Mouse (Mus musculus): ENCODE measurements around the gene Anapc13. TPM values are rescaled to one million over a fixed set of nuclear protein-coding genes. Genes with fewer than 3 reads are reported as not detected.

Anapc13 gene
- 196 and 198 TPM in 2 replicates for polyA plus RNA-seq (2015; fragmentation: Nextera tagmentation; extraction: Ambion mirVana)

DNA sequence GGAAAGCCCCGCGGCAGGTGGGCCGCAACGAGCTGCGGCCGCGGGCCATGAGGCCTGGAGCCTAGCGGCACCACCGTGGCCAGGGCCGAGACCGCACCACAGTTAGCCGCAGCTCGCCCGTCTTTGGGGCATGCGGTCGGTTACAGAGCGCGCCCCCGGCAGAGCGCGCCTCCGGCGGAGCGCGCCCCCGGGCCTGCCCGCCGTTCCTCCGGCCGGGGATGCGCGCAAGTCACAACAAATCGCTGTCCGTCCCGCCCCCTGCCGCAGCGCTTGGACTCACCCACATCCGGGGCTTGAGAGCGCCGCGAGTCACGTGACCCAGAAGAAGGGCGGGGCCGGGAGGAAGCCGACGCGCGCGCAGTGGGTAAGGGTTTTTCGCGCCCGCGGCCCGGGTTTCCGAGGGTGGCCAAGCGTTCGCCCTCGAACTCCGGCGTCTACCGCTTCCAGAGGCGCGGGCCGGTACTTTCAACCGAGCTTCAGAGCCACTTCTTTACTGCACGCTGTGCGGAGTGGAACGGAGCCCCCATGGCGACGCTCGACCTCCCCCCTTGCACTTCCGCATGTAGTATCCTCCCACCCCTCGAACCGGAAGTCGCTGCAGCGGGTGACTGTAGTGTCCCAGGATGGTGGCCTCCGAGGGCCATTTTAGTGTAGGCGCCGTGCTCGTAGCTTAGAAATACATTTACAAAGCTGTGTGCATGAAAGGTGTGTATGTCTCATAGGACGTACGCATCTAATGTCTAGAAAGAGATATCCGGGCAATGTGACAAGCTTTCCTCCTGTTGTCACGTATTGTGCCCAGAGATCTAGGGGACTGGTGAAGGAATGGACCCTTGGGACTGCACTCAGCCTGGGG lies at the start of gene Anapc13, which contains the start of gene Cep63:
Anapc13 (plus strand) TSS at position 314 of the 856 bp plus-strand sequence.
Cep63 (minus strand) TSS at position 552 of the 856 bp plus-strand sequence.
- Histone ChIP-seq H3K9ac (ENCODE audit: low read length) (peak within 1 kb of the TSS; percentile 99), H3K4me3 (ENCODE audit: low read length) (peak within 1 kb of the TSS; percentile 96), H3K27ac (ENCODE audit: low read length) (peak within 1 kb of the TSS; percentile 97), H3K27me3 (ENCODE audit: control insufficient read depth, insufficient read depth, low read depth, low read length) (no peaks in the 10 kb centered on the region), H3K9me3 (ENCODE audit: control insufficient read depth, low read length) (no peaks in the 10 kb centered on the region), H3K36me3 (ENCODE audit: control insufficient read depth, insufficient read depth, low read length) (no peaks in the 10 kb centered on the region), H3K4me1 (replicated peaks; ENCODE audit: control insufficient read depth, insufficient read depth, low read length) (peaks cover 20% of the 10 kb centered on the region), H3K4me2 (ENCODE audit: low read depth, low read length) (peak within 1 kb of the TSS; percentile 59)
- ATAC-seq (ENCODE audit: low read depth), result peak; percentile 96
- under 1% methylated on average over 73 of the region's 84 CpGs for WGBS

DNA sequence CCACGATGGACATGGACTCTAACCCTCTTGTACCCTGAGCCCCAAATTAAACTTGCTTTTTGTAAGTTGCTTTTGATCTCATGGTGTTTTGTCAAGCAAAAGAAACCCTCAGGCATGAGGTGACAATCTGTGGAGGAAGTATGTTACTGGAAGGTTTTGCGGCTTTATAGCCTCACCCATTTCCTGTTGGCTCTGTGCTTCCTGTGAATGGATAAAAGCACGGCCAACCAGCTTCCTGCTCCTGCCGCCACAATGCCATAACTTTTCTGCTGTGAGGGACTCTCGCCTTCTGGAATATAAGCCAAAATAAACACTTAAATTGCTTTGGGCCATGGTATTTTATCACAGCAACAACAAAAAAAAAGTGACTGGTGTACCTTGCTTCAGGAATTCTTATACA lies 48.6 kb upstream of the Anapc13 start:
- Histone ChIP-seq H3K4me2 (ENCODE audit: low read depth, low read length) (no peak overlapping the region), H3K27ac (ENCODE audit: low read length) (no peak overlapping the region), H3K36me3 (ENCODE audit: control insufficient read depth, insufficient read depth, low read length) (no peaks in the 10 kb centered on the region), H3K9me3 (ENCODE audit: control insufficient read depth, low read length) (no peaks in the 10 kb centered on the region), H3K9ac (ENCODE audit: low read length) (no peak overlapping the region), H3K4me1 (replicated peaks; ENCODE audit: control insufficient read depth, insufficient read depth, low read length) (no peaks in the 10 kb centered on the region), H3K4me3 (ENCODE audit: low read length) (no peak overlapping the region), H3K27me3 (ENCODE audit: control insufficient read depth, insufficient read depth, low read depth, low read length) (no peaks in the 10 kb centered on the region)
- WGBS, result 48% methylated on average over 5 of the region's 5 CpGs
- no peak for ATAC-seq (ENCODE audit: low read depth)

DNA sequence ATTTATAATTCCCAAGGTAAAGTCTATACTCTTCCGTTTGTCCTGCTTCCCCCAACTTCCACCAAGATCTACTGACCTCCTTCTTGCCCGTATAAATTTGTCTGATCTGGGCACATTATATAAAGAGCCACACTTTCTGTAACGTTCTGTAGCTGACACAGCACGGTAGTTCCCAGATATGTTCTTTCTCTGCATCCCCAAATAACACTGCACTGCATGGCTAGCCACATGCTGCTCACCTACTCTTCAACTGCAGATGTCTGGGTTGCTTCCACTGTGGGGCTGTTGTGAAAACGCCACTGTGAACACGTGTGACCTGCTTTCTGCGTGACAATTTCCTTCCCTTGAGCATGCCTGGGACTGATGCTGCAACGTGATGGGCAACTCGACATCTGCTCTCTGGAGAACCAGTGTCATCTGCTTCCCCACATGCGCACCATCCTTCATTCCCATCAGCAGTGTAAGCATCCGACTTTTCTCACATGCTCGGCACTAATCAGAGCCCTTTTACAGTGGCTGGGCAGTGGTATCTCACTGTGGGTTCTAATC lies 44.1 kb upstream of the Anapc13 start:
- no peak overlapping the region for H3K27ac ChIP-seq (ENCODE audit: low read length)
- H3K4me2 ChIP-seq (ENCODE audit: low read depth, low read length), result no peak overlapping the region
- 76% methylated on average over 12 of the region's 12 CpGs for WGBS
- H3K27me3 ChIP-seq (ENCODE audit: control insufficient read depth, insufficient read depth, low read depth, low read length), result no peaks in the 10 kb centered on the region
- H3K9me3 ChIP-seq (ENCODE audit: control insufficient read depth, low read length), result no peaks in the 10 kb centered on the region
- no peak overlapping the region for H3K9ac ChIP-seq (ENCODE audit: low read length)
- peaks cover 4% of the 10 kb centered on the region; the same call in 1 of the 2 replicates for H3K36me3 ChIP-seq (ENCODE audit: control insufficient read depth, insufficient read depth, low read length)
- no peak for ATAC-seq (ENCODE audit: low read depth)
- no peaks in the 10 kb centered on the region for H3K4me1 ChIP-seq (replicated peaks; ENCODE audit: control insufficient read depth, insufficient read depth, low read length)
- H3K4me3 ChIP-seq (ENCODE audit: low read length), result no peak overlapping the region

DNA sequence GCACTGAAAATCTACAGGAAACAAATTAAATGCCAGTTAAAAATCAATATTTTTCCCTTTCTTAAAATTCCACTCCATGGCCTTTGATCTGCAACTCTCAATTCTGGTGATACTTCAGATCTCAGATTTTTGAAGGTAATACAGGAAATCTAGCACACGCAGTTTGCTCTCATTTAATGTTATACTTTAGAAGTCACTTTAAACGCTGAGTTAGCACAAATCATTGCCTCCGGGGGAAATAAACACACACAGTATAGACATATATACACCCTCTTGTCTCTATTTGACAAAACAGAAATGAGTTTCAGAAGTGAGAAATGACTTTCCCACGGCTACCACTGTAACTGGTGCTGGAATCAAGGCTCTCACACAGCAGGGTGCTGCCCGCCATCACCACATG lies 38.7 kb upstream of the Anapc13 start:
- Histone ChIP-seq H3K9ac (ENCODE audit: low read length) (no peak overlapping the region), H3K4me1 (replicated peaks; ENCODE audit: control insufficient read depth, insufficient read depth, low read length) (no peaks in the 10 kb centered on the region), H3K4me3 (ENCODE audit: low read length) (no peak overlapping the region), H3K27me3 (ENCODE audit: control insufficient read depth, insufficient read depth, low read depth, low read length) (no peaks in the 10 kb centered on the region), H3K36me3 (ENCODE audit: control insufficient read depth, insufficient read depth, low read length) (peaks cover 11% of the 10 kb centered on the region), H3K27ac (ENCODE audit: low read length) (no peak overlapping the region), H3K9me3 (ENCODE audit: control insufficient read depth, low read length) (no peaks in the 10 kb centered on the region), H3K4me2 (ENCODE audit: low read depth, low read length) (no peak overlapping the region)
- 67% methylated on average over 5 of the region's 5 CpGs for WGBS
- no peak for ATAC-seq (ENCODE audit: low read depth)

DNA sequence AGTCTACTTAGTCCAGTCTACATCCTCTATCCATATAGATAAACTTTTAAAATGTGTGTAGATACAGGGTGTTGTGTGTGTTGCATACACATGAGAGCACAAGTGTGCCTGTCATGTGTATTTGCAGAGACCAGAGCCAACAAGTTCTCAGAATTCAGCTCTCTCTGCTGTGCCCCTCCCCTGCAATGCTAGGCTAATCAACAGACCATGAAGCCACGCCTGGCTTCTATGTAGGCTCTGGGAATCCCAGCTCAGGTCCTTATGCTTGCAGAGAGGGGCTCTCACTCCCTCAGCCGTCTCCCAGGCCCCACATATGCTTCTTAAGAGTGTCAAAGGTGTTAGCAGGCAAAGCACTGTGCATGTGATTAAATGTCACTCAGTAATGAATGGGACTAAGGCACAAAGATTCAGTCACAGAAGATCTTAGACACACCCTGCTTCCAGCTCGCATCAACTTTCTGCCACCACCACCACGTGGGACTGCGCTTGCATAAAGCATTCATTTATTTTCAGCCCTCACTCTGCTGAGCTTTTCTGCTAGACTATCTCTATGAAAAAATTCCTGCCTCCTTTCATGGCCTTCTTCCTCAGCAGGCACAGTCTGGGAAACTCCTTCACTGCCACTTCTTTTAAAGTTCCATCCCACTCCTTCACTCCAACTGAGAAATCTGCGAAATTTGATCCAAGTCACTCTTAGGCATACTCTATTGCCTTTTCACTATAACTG lies 31.3 kb upstream of the Anapc13 start:
- no peak overlapping the region for H3K27ac ChIP-seq (ENCODE audit: low read length)
- no peak for ATAC-seq (ENCODE audit: low read depth)
- peaks cover 17% of the 10 kb centered on the region for H3K36me3 ChIP-seq (ENCODE audit: control insufficient read depth, insufficient read depth, low read length)
- H3K9ac ChIP-seq (ENCODE audit: low read length), result no peak overlapping the region
- no peaks in the 10 kb centered on the region for H3K4me1 ChIP-seq (replicated peaks; ENCODE audit: control insufficient read depth, insufficient read depth, low read length)
- H3K9me3 ChIP-seq (ENCODE audit: control insufficient read depth, low read length), result no peaks in the 10 kb centered on the region
- H3K27me3 ChIP-seq (ENCODE audit: control insufficient read depth, insufficient read depth, low read depth, low read length), result no peaks in the 10 kb centered on the region
- H3K4me3 ChIP-seq (ENCODE audit: low read length), result no peak overlapping the region
- H3K4me2 ChIP-seq (ENCODE audit: low read depth, low read length), result no peak overlapping the region
- WGBS, result 58% methylated on average over 6 of the region's 6 CpGs

- no peaks in the 10 kb centered on the region for H3K4me1 ChIP-seq (replicated peaks; ENCODE audit: control insufficient read depth, insufficient read depth, low read length)
Measured at GRCm38 (mm10) chr9:102595662-102596436, 30.2 kb upstream of the Anapc13 start.

GRCm38 (mm10) chr9:102601187-102601586 lies 24.9 kb upstream of the Anapc13 start:
- Histone ChIP-seq H3K36me3 (ENCODE audit: control insufficient read depth, insufficient read depth, low read length) (peaks cover 14% of the 10 kb centered on the region), H3K27ac (ENCODE audit: low read length) (no peak overlapping the region), H3K27me3 (ENCODE audit: control insufficient read depth, insufficient read depth, low read depth, low read length) (no peaks in the 10 kb centered on the region), H3K4me2 (ENCODE audit: low read depth, low read length) (no peak overlapping the region), H3K4me1 (replicated peaks; ENCODE audit: control insufficient read depth, insufficient read depth, low read length) (no peaks in the 10 kb centered on the region), H3K9me3 (ENCODE audit: control insufficient read depth, low read length) (no peaks in the 10 kb centered on the region), H3K4me3 (ENCODE audit: low read length) (no peak overlapping the region), H3K9ac (ENCODE audit: low read length) (no peak overlapping the region)
- no peak for ATAC-seq (ENCODE audit: low read depth)
- WGBS, result 81% methylated on average over 2 of the region's 2 CpGs

More at GRCm38 (mm10) chr9:102595662-102596436, 30.2 kb upstream of the Anapc13 start:
- 74% methylated on average over 8 of the region's 8 CpGs for WGBS
- Histone ChIP-seq H3K4me2 (ENCODE audit: low read depth, low read length) (no peak overlapping the region), H3K9ac (ENCODE audit: low read length) (no peak overlapping the region), H3K9me3 (ENCODE audit: control insufficient read depth, low read length) (no peaks in the 10 kb centered on the region), H3K36me3 (ENCODE audit: control insufficient read depth, insufficient read depth, low read length) (peaks cover 17% of the 10 kb centered on the region), H3K27me3 (ENCODE audit: control insufficient read depth, insufficient read depth, low read depth, low read length) (no peaks in the 10 kb centered on the region), H3K4me3 (ENCODE audit: low read length) (no peak overlapping the region), H3K27ac (ENCODE audit: low read length) (no peak overlapping the region)
- ATAC-seq (ENCODE audit: low read depth), result no peak

- Histone ChIP-seq H3K4me2 (ENCODE audit: low read depth, low read length) (no peak overlapping the region), H3K4me1 (replicated peaks; ENCODE audit: control insufficient read depth, insufficient read depth, low read length) (no peaks in the 10 kb centered on the region), H3K27me3 (ENCODE audit: control insufficient read depth, insufficient read depth, low read depth, low read length) (no peaks in the 10 kb centered on the region), H3K4me3 (ENCODE audit: low read length) (no peak overlapping the region), H3K27ac (ENCODE audit: low read length) (no peak overlapping the region), H3K9me3 (ENCODE audit: control insufficient read depth, low read length) (no peaks in the 10 kb centered on the region), H3K9ac (ENCODE audit: low read length) (no peak overlapping the region), H3K36me3 (ENCODE audit: control insufficient read depth, insufficient read depth, low read length) (peaks cover 14% of the 10 kb centered on the region)
- WGBS, result 82% methylated on average over 2 of the region's 2 CpGs
- no peak for ATAC-seq (ENCODE audit: low read depth)
Measured at GRCm38 (mm10) chr9:102601666-102602065, 24.4 kb upstream of the Anapc13 start.
